Mouse (Mus musculus) WW6 (cell line): ENCODE results near the gene Ppbp.

Source experiments
- DNase-seq: peaks from one replicate; pipeline ENCODE4 v3.0.0-alpha.2; 2013; ENCODE audit warnings: low read depth, low spot score

Gene Ppbp

DNA sequence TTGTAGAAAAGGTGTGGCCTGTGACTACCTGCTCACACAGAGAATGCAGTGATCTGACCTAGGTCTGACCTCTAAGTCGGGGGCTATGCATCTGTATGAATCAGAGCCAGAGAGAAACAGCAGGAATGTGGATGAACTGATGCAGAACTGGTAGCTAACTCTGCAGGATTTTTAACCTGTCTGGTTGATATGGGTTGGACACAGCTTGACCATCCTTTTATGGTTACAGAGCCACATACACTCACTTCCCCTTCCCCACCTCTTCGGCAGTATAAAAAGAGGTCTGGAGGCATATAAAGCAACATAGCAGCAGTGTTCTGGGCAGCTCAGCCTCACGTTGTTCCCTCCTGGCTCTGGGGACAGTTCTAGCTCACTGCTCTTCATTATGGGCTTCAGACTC is at the start of gene Ppbp:
TSS of gene Ppbp (plus strand) at position 301 of the 400 bp plus-strand sequence.
- no peak for DNase-seq

DNA sequence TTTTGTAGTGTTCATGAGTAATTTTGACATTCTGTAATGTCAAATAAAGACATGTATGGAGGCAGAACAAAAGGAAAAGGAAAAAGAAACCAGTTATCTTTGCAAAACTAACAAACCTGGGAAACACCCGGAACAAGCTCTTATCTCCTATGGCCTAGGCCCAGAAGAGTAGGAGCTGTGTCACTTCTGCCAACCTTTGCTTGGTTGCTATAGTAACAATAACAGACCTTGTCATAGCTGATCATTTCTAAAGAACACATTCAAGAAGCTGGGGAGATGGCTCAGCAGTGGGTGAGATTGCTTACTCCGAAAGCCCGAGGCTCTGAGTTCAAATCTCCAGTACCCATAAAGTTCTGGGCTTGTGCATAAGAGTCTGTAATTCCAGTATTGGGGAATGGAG is 45.7 kb upstream of the Ppbp start:
- no peak for DNase-seq

GRCm38 (mm10) chr5:90728254-90728653 is 40.1 kb upstream of the Ppbp start:
- DNase-seq = no peak

GRCm38 (mm10) chr5:90731480-90731879 is 36.8 kb upstream of the Ppbp start:
- DNase-seq = no peak

DNA sequence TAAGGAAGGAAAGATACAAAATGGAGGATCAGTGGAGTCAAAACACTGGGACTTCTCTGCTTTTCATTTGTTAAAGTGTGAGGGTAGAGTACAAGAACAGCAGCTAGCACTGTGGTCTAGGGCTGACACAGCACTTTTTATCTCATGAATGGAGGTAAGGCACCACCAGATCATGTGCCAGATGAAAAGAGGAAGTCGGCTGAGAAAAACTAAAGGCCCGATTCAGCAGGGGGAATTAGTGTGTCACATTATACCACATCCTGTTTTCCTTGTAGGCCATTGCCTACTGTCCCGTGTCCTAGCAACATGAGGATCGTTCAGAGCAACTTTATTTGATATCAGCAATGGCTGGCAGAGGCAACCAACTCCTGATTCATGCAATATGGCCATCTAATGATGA is 26.3 kb upstream of the Ppbp start:
- no peak for DNase-seq

DNA sequence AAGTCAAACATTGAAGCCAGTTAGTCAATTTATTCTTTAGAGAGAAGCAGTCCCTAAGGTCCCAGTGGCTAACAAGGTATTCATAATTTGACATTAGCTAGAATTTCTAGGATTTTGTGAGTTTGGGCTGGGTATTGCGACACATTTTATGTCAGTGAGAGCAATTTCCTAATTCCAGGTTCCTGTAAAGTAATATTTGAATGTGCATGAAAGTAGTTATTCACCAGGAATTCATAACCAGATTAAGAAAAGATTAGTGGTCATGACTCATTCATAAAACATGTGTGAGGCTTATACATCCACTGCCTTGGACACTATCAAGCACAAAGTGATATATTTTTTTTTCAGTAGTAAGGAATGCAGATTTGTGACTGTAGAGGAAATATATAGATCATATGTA is 14.4 kb upstream of the Ppbp start:
- no peak for DNase-seq

GRCm38 (mm10) chr5:90758020-90758605 is 10.2 kb upstream of the Ppbp start:
- no peak for DNase-seq

DNA sequence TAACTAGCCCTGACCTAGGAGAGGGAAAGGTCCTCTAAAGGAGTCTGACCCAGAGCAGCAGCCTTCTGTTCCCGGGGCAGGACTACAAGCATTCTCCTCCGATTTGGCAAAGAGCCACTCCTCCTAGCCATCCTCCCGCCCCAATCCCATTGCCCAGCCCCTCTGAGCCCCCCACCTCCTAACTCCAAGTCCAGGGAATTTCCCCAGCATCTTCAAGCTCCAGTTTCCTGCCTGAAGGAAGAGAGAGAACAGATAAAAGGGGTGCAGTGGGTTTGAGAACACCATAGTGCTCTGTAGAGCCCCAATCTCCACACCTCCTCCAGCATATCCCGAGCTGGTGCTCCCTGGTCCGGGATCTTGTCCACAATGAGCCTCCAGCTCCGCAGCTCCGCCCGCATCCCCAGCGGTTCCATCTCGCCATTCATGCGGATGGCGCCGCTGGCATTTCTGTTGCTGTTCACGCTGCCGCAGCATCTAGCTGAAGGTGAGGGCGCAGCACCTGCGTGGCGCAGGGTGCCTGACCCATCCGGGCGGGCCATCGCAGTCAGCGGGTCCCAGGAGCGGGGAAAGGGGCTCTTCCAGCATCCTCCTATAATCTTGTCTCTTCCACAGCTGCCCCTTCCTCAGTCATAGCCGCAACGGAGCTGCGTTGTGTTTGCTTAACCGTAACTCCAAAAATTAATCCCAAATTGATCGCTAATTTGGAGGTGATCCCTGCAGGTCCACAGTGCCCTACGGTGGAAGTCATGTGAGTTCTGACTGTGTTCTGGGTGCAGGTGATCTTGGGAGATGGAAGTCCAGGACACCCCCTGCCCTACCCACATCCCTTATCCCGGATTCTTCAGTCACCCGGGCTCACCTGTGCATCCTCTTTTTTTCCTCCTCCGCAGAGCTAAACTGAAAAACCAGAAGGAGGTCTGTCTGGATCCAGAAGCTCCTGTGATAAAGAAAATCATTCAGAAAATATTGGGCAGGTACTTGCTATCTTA is 8.9 kb upstream of the Ppbp start, which contains the start of gene Cxcl5:
TSS of gene Cxcl5 (plus strand) at position 284 of the 989 bp plus-strand sequence.
- DNase-seq = peak; percentile 26

DNA sequence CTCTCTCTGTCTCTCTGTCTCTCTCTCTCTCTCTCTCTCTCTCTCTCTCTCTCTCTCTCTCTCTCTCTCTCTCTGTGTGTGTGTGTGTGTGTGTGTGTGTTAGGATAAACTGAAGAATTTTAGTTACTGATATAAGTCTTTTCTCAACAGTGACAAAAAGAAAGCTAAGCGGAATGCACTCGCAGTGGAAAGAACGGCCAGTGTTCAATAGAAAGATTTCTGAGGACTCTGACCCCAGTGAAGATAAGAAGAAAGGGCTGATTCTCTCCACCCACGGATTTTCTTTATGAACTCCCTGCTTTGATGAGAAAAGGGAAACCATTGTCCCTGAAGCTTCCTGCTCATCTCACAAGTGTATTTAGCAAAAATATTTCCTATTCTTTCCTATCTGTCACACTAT is 8.0 kb upstream of the Ppbp start:
- no peak for DNase-seq

DNA sequence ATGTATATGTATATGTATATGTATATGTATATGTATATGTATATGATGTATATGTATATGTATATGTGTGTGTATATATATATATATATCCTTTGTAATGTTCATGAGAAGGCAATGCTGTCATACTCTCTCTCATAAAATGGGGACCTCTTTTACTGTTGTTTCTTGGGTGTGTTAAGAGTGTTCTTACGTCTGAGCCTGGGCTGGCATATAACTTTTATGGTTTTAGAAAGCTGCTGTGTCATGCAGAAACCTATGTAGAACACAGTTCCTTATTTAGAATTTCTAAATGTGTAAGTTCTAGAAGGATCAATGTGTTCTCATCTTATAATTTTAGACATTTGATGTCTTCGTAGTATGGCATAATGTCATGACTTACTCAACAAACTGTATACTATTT is 7.5 kb upstream of the Ppbp start:
- no peak for DNase-seq

DNA sequence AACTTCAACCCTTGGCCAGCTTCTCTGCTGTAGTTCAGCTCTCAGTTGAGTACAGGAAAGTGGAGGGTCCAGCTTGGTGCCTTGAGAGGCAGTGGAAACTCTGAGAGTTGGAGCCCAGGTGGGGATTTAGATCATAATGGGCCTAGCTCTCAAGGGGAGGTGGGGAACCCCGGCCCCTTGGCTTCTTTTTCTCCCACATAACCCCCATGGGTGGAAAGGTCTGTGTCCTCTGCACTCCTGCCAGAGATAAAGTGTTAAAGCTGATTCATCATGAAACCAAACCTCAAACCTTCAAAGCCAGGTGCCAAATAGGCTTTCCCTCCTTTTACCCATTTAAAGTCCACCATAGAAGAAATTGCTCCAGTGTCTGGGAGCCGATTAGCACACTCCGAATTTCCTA is 6.5 kb upstream of the Ppbp start:
- no peak for DNase-seq

GRCm38 (mm10) chr5:90763912-90764665 is 4.2 kb upstream of the Ppbp start:
- no peak for DNase-seq

DNA sequence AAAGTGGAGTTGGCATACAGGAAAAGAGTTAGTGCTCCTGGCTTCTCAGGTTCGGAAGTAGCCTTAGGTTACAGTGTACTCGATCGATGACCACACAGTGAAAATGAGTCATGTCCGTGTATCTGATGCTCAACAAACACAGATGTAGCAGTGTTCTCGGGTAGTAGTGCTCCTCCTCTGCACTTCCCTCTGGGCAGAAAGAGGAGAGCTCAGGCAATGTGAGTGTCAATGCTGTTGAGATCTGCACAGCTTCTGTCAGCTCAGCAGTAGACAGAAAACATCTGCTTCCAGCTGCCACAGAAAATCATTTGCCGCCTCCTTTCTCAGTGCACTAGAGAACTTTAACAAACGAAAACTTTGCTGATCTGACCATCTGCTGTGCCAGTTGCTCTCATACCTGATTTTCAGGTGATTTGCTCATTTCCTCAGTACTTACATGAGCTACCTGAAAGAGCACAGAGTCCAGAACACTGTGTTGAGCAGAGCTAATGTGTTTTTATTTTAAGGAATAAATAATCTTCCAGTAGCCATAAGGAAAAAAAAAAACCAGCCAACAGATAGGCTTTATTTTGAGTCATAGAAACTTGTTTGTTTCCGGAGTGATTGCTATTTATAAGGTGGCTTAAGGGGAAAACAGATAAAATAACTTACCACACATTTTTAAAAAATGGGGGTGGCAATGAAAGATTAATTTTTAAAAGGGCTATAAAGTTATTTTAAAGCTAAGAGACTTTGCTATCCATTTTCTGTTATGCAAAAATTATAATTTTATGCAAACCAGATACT is 2.3 kb upstream of the Ppbp start:
- no peak for DNase-seq

- no peak for DNase-seq
Measured at GRCm38 (mm10) chr5:90771369-90771768, 3.1 kb downstream of the Ppbp start.

GRCm38 (mm10) chr5:90771880-90772653 is 3.7 kb downstream of the Ppbp start, which contains the start of gene Pf4:
Gene Pf4 (plus strand): TSS chr5:90772435.
- DNase-seq = no peak

- DNase-seq = no peak
Measured at GRCm38 (mm10) chr5:90775562-90775961, 7.2 kb downstream of the Ppbp start.

DNA sequence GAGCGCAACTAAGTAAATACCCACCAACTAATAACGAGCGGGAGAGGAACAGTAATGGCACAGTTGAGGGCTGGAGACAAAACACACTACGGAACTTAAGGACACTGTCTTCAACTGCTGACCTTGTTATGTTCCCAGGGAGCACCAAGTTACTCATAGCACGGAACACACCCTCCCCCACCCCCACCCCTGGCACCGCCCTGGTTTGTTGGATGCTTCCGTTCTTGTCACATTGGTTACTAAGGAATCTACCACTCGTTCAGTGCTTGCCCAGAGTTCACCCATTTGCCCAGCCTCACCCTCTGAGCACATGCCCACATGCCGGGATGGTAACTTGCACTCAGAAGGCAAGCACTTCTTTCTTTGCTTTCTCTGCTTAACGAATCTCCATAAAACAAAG is 9.3 kb downstream of the Ppbp start:
- no peak for DNase-seq

DNA sequence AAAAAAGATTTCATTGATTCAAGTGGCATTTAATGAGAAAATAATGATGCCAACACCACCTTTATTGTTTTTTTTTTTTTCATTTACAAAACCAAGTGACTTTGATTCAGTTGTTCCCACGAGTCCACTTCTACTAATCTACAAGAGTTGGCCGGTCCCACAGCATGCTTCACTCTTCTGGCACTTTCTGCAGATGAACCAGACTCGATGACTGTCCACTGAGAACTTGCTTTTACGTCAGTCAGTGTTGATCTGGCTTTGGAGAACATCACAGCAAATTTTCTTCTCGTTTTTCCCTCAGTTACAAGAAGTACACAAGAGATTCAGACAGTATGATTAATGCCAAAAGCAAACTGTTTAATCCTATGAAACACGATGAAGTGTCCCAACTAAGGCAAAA is 10.5 kb downstream of the Ppbp start:
- DNase-seq = no peak

- no peak for DNase-seq
Measured at GRCm38 (mm10) chr5:90783697-90784096, 15.4 kb downstream of the Ppbp start.
